Mouse (Mus musculus): ENCODE data around the gene Susd3.
A peak's percentile ranks its signal among the peaks of the same experiment; 100 is the strongest.

Gene Susd3

DNA sequence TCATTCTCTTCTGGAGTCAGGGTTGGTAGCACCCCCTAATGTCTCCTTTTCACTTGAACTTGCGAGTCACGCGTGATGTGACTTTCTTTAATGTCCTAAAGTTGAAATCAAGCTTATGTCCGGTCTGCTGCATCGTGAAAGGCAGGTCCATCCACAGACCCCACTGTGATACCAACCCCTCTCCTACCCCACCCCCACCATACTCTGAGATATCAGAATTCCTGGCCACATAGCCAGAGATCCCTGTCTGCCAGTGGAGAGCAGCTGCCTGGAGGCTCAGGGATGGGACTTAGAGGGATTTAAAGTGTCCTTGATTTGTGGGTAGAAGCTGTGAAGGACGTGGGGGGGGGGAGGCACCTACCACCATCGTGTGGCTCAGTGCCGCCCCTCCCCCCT is at the start of gene Susd3:
TSS of gene Susd3 (minus strand) at position 240 of the 396 bp plus-strand sequence.
- no peak for DNase-seq (ENCODE audit: low read depth, low spot score)
- Histone ChIP-seq H3K36me3 (ENCODE audit: control insufficient read depth, insufficient read depth, low read length, poor library complexity, severe bottlenecking) (no peaks in the 10 kb centered on the region), H3K27me3 (ENCODE audit: control insufficient read depth, insufficient read depth, low read length, poor library complexity, severe bottlenecking) (no peaks in the 10 kb centered on the region)

- H3K36me3 ChIP-seq (ENCODE audit: control insufficient read depth, insufficient read depth, low read length, poor library complexity, severe bottlenecking), result peaks cover 11% of the 10 kb centered on the region; the same call in 1 of the 2 replicates
- no peaks in the 10 kb centered on the region for H3K27me3 ChIP-seq (ENCODE audit: control insufficient read depth, insufficient read depth, low read length, poor library complexity, severe bottlenecking)
- no peak for DNase-seq (ENCODE audit: low read depth, low spot score)
Measured at GRCm38 (mm10) chr13:49296270-49296669, 47.8 kb upstream of the Susd3 start.

- no peak for DNase-seq (ENCODE audit: low read depth, low spot score)
- no peaks in the 10 kb centered on the region for H3K27me3 ChIP-seq (ENCODE audit: control insufficient read depth, insufficient read depth, low read length, poor library complexity, severe bottlenecking)
- H3K36me3 ChIP-seq (ENCODE audit: control insufficient read depth, insufficient read depth, low read length, poor library complexity, severe bottlenecking), result peaks cover 14% of the 10 kb centered on the region
Measured at GRCm38 (mm10) chr13:49294108-49294507, 45.6 kb upstream of the Susd3 start.

- H3K36me3 ChIP-seq (ENCODE audit: control insufficient read depth, insufficient read depth, low read length, poor library complexity, severe bottlenecking), result peaks cover 20% of the 10 kb centered on the region
- DNase-seq (ENCODE audit: low read depth, low spot score), result peak; percentile 61
- H3K27me3 ChIP-seq (ENCODE audit: control insufficient read depth, insufficient read depth, low read length, poor library complexity, severe bottlenecking), result no peaks in the 10 kb centered on the region
Measured at GRCm38 (mm10) chr13:49291949-49292348, 43.4 kb upstream of the Susd3 start.

DNA sequence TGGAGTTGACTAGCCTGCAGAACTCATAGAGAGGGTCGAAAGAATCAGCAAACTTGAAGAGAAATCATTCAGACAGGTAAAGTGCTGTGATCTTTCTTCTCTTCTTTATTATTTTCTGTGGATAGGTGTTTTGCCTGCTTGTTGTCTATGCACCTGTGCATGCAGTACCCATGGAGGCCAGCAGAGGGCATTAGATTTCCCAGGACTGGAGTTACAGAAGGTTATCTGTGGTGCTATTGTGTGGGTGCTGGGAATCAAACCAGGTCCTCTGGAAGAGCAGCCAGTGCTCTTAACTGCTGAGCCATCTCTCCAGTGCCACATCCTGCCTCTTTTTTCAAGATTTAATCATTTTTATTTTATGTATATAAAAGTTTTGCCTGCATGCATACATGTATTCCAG is 42.9 kb upstream of the Susd3 start:
- peaks cover 25% of the 10 kb centered on the region for H3K36me3 ChIP-seq (ENCODE audit: control insufficient read depth, insufficient read depth, low read length, poor library complexity, severe bottlenecking)
- no peaks in the 10 kb centered on the region for H3K27me3 ChIP-seq (ENCODE audit: control insufficient read depth, insufficient read depth, low read length, poor library complexity, severe bottlenecking)
- peak; percentile 72 for DNase-seq (ENCODE audit: low read depth, low spot score)

DNA sequence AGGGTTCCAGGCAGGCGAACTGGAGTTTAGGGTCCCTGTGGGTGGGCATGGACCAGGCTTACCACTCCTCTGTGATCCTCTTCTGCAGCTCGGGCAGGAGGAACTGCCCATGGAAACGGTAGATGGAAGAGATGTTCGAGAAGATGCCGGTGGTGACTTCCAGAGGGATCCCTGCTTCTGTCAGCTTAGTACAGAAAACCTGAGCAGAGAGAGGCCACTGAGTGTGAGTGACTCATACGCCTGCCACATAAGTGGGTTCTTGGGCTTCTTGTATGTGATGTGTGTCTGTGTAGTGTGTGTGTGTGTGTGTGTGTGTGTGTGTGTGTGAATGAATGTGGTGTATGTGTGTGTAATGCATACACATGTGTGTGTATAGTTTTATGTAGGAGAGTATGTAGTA is 38.7 kb upstream of the Susd3 start:
- DNase-seq (ENCODE audit: low read depth, low spot score), result no peak
- no peaks in the 10 kb centered on the region for H3K27me3 ChIP-seq (ENCODE audit: control insufficient read depth, insufficient read depth, low read length, poor library complexity, severe bottlenecking)
- H3K36me3 ChIP-seq (ENCODE audit: control insufficient read depth, insufficient read depth, low read length, poor library complexity, severe bottlenecking), result peaks cover 39% of the 10 kb centered on the region

DNA sequence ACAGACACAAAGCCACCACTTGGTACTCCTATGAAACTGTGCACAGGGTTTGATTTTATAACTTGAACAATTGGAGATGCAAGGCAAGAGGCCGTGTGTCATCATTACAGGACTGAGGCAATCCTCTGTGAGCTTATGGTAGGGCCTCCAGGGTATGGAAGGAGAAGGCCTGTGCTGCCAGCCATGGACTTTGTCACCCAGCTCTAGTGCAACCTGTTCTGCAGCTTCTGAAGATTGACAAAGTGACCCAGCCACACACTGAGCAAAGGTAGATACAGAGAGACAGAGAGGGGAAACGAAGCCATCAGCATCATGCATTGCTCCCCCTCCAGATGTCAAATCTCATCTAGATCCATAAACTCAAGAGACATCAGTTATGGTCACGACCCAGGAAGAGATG is 38.2 kb upstream of the Susd3 start:
- Histone ChIP-seq H3K36me3 (ENCODE audit: control insufficient read depth, insufficient read depth, low read length, poor library complexity, severe bottlenecking) (peaks cover 39% of the 10 kb centered on the region), H3K27me3 (ENCODE audit: control insufficient read depth, insufficient read depth, low read length, poor library complexity, severe bottlenecking) (no peaks in the 10 kb centered on the region)
- no peak for DNase-seq (ENCODE audit: low read depth, low spot score)

- peaks cover 47% of the 10 kb centered on the region for H3K36me3 ChIP-seq (ENCODE audit: control insufficient read depth, insufficient read depth, low read length, poor library complexity, severe bottlenecking)
- H3K27me3 ChIP-seq (ENCODE audit: control insufficient read depth, insufficient read depth, low read length, poor library complexity, severe bottlenecking), result no peaks in the 10 kb centered on the region
- no peak for DNase-seq (ENCODE audit: low read depth, low spot score)
Measured at GRCm38 (mm10) chr13:49283686-49284085, 35.2 kb upstream of the Susd3 start.

GRCm38 (mm10) chr13:49282168-49282567 is 33.7 kb upstream of the Susd3 start:
- DNase-seq (ENCODE audit: low read depth, low spot score), result no peak
- Histone ChIP-seq H3K36me3 (ENCODE audit: control insufficient read depth, insufficient read depth, low read length, poor library complexity, severe bottlenecking) (peaks cover 43% of the 10 kb centered on the region), H3K27me3 (ENCODE audit: control insufficient read depth, insufficient read depth, low read length, poor library complexity, severe bottlenecking) (no peaks in the 10 kb centered on the region)

DNA sequence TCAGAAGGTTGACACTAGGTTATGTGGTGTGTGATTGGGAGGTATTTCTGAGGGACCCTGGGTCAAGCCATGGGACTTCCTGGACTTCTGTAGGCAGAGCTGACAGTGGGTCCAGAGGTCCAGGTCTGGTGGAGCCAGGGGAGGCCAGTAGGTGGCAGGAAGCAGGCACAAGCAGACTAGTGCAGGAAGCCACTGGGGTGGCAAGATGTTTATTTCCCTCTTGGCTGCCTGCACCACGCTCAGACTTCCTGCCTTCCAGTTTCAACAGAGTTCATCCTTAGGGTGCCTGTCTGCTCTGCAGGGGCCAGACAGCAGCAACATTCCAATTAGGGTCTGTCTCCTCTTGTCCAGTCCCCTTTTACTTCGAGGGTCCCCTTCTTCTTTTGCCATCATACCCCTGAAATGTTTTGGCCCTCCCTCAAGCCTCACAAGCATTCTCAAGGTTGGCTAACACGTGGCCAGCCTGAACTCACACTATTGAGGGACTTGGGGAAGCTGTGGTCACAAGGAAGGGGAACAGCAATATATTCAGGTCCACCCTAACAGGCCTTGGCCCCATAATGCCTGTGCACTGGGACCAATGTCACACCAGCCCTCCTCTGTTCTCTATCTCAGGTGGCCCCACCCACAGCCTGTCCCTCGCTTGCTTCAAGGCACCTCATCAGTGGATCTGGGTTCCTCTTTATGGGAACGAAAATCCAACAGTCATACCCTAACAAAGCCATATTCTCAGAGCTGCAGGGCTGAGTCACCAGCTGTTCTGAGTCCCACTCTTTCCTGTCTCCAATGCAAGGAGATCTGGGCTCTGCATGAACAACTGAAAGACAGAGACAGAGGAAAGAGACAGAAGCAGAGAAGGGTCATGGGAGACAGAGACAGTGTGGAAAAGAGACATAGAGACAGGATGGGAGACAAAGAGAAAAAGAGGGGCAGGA is 23.6 kb upstream of the Susd3 start:
- DNase-seq (ENCODE audit: low read depth, low spot score), result peak; percentile 50
- H3K27me3 ChIP-seq (ENCODE audit: control insufficient read depth, insufficient read depth, low read length, poor library complexity, severe bottlenecking), result no peaks in the 10 kb centered on the region
- H3K36me3 ChIP-seq (ENCODE audit: control insufficient read depth, insufficient read depth, low read length, poor library complexity, severe bottlenecking), result peaks cover 7% of the 10 kb centered on the region; the same call in 1 of the 2 replicates

DNA sequence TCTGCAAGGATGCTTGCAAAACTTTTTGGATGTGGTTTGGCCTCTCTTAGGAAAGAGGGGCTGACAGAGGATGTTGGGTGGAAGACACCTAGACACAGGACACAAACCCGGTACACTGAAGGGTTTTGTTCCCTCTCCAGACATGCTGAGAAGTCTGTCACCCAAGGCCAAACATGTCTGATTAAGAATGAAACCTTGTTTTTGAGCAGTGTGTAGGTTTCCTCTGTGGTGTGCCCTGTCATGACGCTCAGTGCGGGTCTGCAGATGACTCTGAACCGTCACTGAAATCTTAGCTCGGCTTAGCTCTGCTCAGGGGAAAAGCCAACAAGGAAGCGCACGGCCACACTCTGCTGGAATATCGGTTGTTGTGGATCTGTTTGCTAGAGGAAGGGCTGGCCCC is 22.0 kb upstream of the Susd3 start:
- peaks cover 7% of the 10 kb centered on the region; the same call in 1 of the 2 replicates for H3K36me3 ChIP-seq (ENCODE audit: control insufficient read depth, insufficient read depth, low read length, poor library complexity, severe bottlenecking)
- no peaks in the 10 kb centered on the region for H3K27me3 ChIP-seq (ENCODE audit: control insufficient read depth, insufficient read depth, low read length, poor library complexity, severe bottlenecking)
- no peak for DNase-seq (ENCODE audit: low read depth, low spot score)

DNA sequence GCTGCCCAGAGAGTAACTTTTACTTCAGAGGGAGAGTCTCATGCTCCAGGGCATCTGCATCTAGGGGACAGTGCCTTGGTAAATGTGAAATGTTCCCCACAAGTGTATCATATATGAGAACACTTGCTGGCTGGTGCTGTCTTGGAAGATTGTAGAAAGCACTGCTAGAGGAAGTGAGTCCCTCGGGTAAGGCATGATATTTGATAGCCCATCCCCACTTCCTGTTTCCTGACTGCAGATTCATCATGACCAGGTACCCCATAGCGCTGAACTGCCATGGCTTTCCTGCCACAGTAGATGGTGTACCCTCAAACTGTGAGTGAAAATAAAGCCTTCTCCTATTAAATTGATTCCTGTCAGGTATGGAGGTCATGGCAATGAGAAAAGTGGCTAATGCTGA is 19.1 kb upstream of the Susd3 start:
- Histone ChIP-seq H3K36me3 (ENCODE audit: control insufficient read depth, insufficient read depth, low read length, poor library complexity, severe bottlenecking) (peaks cover 16% of the 10 kb centered on the region), H3K27me3 (ENCODE audit: control insufficient read depth, insufficient read depth, low read length, poor library complexity, severe bottlenecking) (no peaks in the 10 kb centered on the region)
- DNase-seq (ENCODE audit: low read depth, low spot score), result peak; percentile 52

DNA sequence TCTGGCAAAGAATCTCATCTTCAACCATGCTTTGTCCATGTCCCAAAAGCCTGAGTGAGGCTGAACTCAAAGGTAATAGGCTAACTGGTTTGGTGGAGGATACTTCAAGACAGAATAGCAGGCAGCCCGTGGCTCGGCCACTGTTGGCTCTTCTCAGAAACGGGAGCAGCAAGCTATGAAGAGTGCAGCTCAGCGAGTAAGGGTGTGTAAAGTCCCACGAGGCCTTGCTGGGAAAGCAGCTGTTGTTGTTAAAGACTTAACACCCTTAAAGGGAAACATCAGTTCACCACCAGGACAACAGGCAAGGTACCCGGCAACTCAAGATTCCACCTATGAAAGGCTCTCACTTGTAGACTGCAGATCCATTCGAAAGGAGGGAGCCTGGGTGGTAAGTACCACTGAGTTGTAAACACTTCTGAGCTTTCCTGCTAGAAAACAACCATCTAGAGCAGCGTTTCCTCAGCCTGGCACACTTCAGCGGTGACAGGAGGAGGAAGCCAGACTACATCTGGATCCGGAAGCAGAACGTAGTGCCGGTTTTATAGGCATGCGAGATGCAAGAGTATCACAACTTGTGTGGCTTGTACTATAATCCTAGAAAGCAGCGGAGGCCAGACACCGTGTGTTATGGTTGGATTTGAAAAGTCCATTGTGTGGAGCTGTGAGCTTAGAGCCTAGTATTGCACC is 11.7 kb upstream of the Susd3 start:
- no peaks in the 10 kb centered on the region for H3K27me3 ChIP-seq (ENCODE audit: control insufficient read depth, insufficient read depth, low read length, poor library complexity, severe bottlenecking)
- peak; percentile 46 for DNase-seq (ENCODE audit: low read depth, low spot score)
- H3K36me3 ChIP-seq (ENCODE audit: control insufficient read depth, insufficient read depth, low read length, poor library complexity, severe bottlenecking), result peaks cover 15% of the 10 kb centered on the region

DNA sequence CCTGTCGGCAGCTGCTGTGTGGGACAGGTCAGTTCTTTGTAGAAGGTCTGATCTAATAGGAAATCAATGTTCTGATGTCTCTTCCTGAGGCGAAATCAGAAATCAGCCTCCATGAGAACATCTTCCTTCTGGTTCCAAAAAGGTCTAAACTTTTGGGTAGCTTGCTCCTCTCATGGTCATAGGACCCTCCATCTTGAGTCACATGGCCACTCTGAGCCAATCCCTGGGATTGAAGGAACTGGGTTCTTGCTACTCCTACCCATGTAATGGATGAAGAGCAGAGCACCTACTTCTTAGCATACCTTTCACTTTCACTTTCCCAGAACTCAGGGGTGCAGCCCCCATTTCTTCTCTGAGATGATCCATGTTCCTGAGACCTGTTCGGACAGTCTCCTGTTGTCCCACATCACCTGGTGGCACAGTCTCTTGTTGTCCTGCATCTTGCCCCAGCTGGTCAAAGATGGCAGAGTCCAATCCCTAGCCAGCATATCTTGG is 9.4 kb upstream of the Susd3 start:
- Histone ChIP-seq H3K36me3 (ENCODE audit: control insufficient read depth, insufficient read depth, low read length, poor library complexity, severe bottlenecking) (peaks cover 1% of the 10 kb centered on the region), H3K27me3 (ENCODE audit: control insufficient read depth, insufficient read depth, low read length, poor library complexity, severe bottlenecking) (no peaks in the 10 kb centered on the region)
- DNase-seq (ENCODE audit: low read depth, low spot score), result no peak

- no peaks in the 10 kb centered on the region for H3K36me3 ChIP-seq (ENCODE audit: control insufficient read depth, insufficient read depth, low read length, poor library complexity, severe bottlenecking)
Measured at GRCm38 (mm10) chr13:49252746-49253145, 4.2 kb upstream of the Susd3 start.

More at GRCm38 (mm10) chr13:49252746-49253145, 4.2 kb upstream of the Susd3 start:
- DNase-seq (ENCODE audit: low read depth, low spot score), result no peak
- no peaks in the 10 kb centered on the region for H3K27me3 ChIP-seq (ENCODE audit: control insufficient read depth, insufficient read depth, low read length, poor library complexity, severe bottlenecking)

Measured in splenic B cell, adult 2 months (primary cell).